Mouse (Mus musculus) stomach, postnatal 0 days (tissue): ENCODE measurements around the gene Vpreb1.
A peak's percentile ranks its signal among the peaks of the same experiment; 100 is the strongest.

Source experiments
- CTCF ChIP-seq: IDR thresholded peaks from 2 replicates; pipeline ENCODE4 v1.5.1; 2016; ENCODE audit warnings: antibody characterized with exemption, low read depth, mild to moderate bottlenecking, moderate library complexity
- EP300 ChIP-seq: optimal IDR thresholded peaks from 2 replicates; pipeline ENCODE3; 2016; ENCODE audit warnings: antibody characterized with exemption

DNA sequence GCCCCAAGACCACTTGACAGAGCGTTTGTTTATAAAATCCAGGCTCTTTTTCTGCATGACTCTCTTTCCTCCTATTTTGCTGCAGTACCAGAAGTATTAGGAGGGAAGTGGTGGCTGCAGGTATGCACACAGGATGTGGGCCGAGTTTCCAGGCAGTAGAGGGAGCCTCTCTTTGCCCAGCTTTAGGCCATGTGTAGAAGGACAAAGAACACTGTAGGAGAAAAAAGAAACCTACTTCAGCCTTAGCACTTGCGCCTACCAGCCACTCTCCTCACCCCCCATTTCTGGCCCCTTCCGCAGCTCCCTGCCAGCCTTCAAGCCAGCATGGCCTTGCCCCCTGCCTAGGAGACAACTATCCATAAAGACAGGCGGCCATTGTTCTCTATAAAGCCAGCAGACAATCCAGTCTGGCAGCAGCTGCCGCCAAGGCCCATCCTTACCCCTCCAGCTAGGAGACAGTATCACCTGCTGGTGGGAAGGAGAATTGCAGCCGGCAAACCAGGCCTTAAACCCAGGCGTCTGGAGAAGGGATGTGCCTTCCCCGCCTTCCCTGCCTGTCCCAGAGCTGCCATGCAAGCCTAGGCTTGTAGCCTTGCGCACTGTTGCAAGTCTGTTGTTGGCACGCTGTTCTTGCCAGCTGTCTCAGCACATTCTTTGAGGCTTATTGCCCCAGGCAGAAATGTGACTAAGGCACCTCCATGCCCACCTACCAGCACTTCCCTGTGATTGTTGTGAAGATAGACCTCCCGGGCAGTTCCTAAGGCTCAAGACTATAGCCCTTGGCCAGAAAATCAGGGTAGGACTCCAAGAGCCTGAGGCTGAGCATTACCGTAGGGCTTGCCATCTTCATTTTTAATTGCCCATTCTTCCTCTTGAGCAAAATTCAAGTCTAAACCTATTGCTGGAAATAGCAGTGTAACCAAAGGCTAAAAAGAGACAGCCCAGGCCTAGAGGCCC, 41.3 kb upstream of the Vpreb1 start:
- TF ChIP-seq CTCF: peak; percentile 97
- no peak for TF ChIP-seq EP300
